ENCODE assay signal across 11 mouse cellular contexts in genomic region chr11:113787009-113787408, GRCm38 (mm10). TPM values are rescaled to one million over a fixed set of nuclear protein-coding genes. Genes with fewer than 3 reads are reported as not detected.
DNase-seq lines count a peak whose midpoint lies in the region; ATAC-seq lines count a peak whose summit lies in the region.
"Had no signal": no experiment of that assay in that cellular context is flagged by ENCODE, and none has a peak within 500 bp of the region (broad histone marks: within the 10 kb centered on the region; RNA-seq: fewer than 3 reads in every experiment).

No protein-coding gene starts in this region.

- H3K9me3 ChIP-seq in heart, embryonic 13.5 days, result no peaks in the 10 kb centered on the region
- no peaks in the 10 kb centered on the region for H3K9me3 ChIP-seq in forebrain, embryonic 14.5 days (replicated peaks; ENCODE audit: control insufficient read depth, low read length)
- no peaks in the 10 kb centered on the region for H3K9me3 ChIP-seq in liver, embryonic 16.5 days (replicated peaks; ENCODE audit: control insufficient read depth, low read length)

- H3K9ac ChIP-seq in heart, embryonic 13.5 days, result no peak overlapping the region
- H3K9ac ChIP-seq in forebrain, embryonic 14.5 days (ENCODE audit: low read length), result peak overlapping the region; percentile 58; the same call in 1 of the 2 replicates
- H3K9ac ChIP-seq in liver, embryonic 16.5 days (ENCODE audit: low read depth, low read length), result no peak overlapping the region

- no peaks in the 10 kb centered on the region for H3K36me3 ChIP-seq in heart, embryonic 13.5 days
- H3K36me3 ChIP-seq in forebrain, embryonic 14.5 days (ENCODE audit: control insufficient read depth, insufficient read depth, low read length), result no peaks in the 10 kb centered on the region
- H3K36me3 ChIP-seq in liver, embryonic 16.5 days (ENCODE audit: control insufficient read depth, insufficient read depth), result no peaks in the 10 kb centered on the region

- WGBS in heart, embryonic 13.5 days, result 79% methylated on average over 11 of the region's 11 CpGs
- 66% methylated on average over 11 of the region's 11 CpGs for WGBS in forebrain, embryonic 14.5 days
- 25% methylated on average over 11 of the region's 11 CpGs for WGBS in liver, embryonic 16.5 days (ENCODE audit: insufficient replicate concordance)

- ATAC-seq in heart, embryonic 13.5 days (ENCODE audit: extremely low read depth, insufficient number of reproducible peaks, low FRiP score, low TSS enrichment), result no peak
- no peak for ATAC-seq in forebrain, embryonic 14.5 days
- no peak for ATAC-seq in liver, embryonic 16.5 days (ENCODE audit: low read depth)

- H3K4me1 ChIP-seq in heart, embryonic 13.5 days, result peaks cover 62% of the 10 kb centered on the region
- peaks cover 40% of the 10 kb centered on the region for H3K4me1 ChIP-seq in forebrain, embryonic 14.5 days (ENCODE audit: control insufficient read depth, insufficient read depth, low read length)
- H3K4me1 ChIP-seq in liver, embryonic 16.5 days (ENCODE audit: control insufficient read depth, low read depth, low read length), result peaks cover 29% of the 10 kb centered on the region

- no peaks in the 10 kb centered on the region for H3K27me3 ChIP-seq in heart, embryonic 13.5 days (replicated peaks)
- no peaks in the 10 kb centered on the region for H3K27me3 ChIP-seq in forebrain, embryonic 14.5 days (replicated peaks; ENCODE audit: control insufficient read depth, insufficient read depth, low read length)
- no peaks in the 10 kb centered on the region for H3K27me3 ChIP-seq in liver, embryonic 16.5 days (ENCODE audit: control insufficient read depth, insufficient read depth, low read depth, low read length)

- 0 out of 2 replicates have a peak overlapping the region, but pooled peaks have one; percentile 88 for H3K27ac ChIP-seq in heart, embryonic 13.5 days (replicated peaks)
- peak overlapping the region; percentile 98 for H3K27ac ChIP-seq in forebrain, embryonic 14.5 days (ENCODE audit: low read depth, low read length)
- no peak overlapping the region for H3K27ac ChIP-seq in liver, embryonic 16.5 days (ENCODE audit: low read length)

- H3K4me3 ChIP-seq in heart, embryonic 13.5 days, result no peak overlapping the region
- H3K4me3 ChIP-seq in forebrain, embryonic 14.5 days (ENCODE audit: low read depth, low read length), result no peak overlapping the region; the same call in 1 of the 2 replicates
- H3K4me3 ChIP-seq in liver, embryonic 16.5 days (ENCODE audit: low read depth, low read length), result no peak overlapping the region

- intact Hi-C loops in left cerebral cortex, postnatal 4 days (cut with DNase I), result no loop called here

- DNase-seq in heart, adult 8-10 months (ENCODE audit: low spot score), result no peak
- DNase-seq in CD4-positive, CD25-positive, alpha-beta regulatory T cell, adult 2 months (ENCODE audit: low read depth, low spot score), result peak; percentile 10
- DNase-seq in forebrain, embryonic 14.5 days (ENCODE audit: low spot score), result no peak
- DNase-seq in left cerebral cortex, postnatal 4 days, result no peak
- no peak for DNase-seq in adrenal gland, adult 2 months
- no peak for DNase-seq in kidney, adult 9 months
- DNase-seq: cerebellum, adult 9-10 months; kidney, adult 2 months; retina, postnatal 1 day had no signal

- H3K4me2 ChIP-seq in heart, embryonic 13.5 days, result no peak overlapping the region
- peak overlapping the region; percentile 51 for H3K4me2 ChIP-seq in forebrain, embryonic 14.5 days (ENCODE audit: low read length)
- peak overlapping the region; percentile 32; the same call in 1 of the 2 replicates for H3K4me2 ChIP-seq in liver, embryonic 16.5 days (ENCODE audit: low read depth, low read length)

RNA-seq across cellular contexts. Expression of gene Cdc42ep4, which starts 35.3 kb away (rescaled TPM):
- 24.0 and 26.1 TPM in 2 replicates for polyA plus RNA-seq in heart, embryonic 13.5 days (2015; fragmentation: Nextera tagmentation; extraction: Ambion mirVana)
- total RNA-seq in heart, adult 8-10 months (2022), result 10 to 100 TPM in 3 of 4 experiments, 1 to 10 TPM in 1; 9.7 to 16.5 (median 14.7) TPM
- polyA plus RNA-seq in forebrain, embryonic 14.5 days (2014; fragmentation: Nextera tagmentation; extraction: Ambion mirVana), result 52.4 and 61.5 TPM in 2 replicates
- polyA plus RNA-seq in liver, embryonic 16.5 days (2015; fragmentation: Nextera tagmentation; extraction: Ambion mirVana), result 16.7 and 18.4 TPM in 2 replicates
- 10 to 100 TPM; 53.1 to 53.4 TPM for total RNA-seq in left cerebral cortex, postnatal 4 days (2021)
- 100 to 1,000 TPM in 1 of 2 experiments, 10 to 100 TPM in 1; 96.8 to 142 TPM for total RNA-seq in adrenal gland, adult 2 months (2021)
- polyA plus RNA-seq in adrenal gland, adult 2 months (2012; rRNA removed), result 155 and 228 TPM in 2 replicates
